Mouse (Mus musculus) limb, embryonic 14.5 days (tissue): ENCODE measurements around the gene Chrna5. TPM values are rescaled to one million over a fixed set of nuclear protein-coding genes. Genes with fewer than 3 reads are reported as not detected.

Source experiments
- ATAC-seq: fragments of 200-750 bp; cut with Nextera tagmentation; 2 replicates; pipeline ENCODE4 v1.8.0; 2017; ENCODE audit warnings: low read depth, moderate number of reproducible peaks, moderate TSS enrichment; ENCODE audit not compliant: low FRiP score
- DNase-seq: peaks from one replicate; pipeline ENCODE4 v3.0.0-alpha.2; 2015; ENCODE audit warnings: low spot score
- H3K27ac ChIP-seq: fragments of 300-500 bp; sonication (generic); replicated peaks from 2 replicates; pipeline ENCODE4 v1.5.1; 2014; ENCODE audit warnings: low read depth, mild to moderate bottlenecking, low read length, moderate library complexity, mixed read lengths
- H3K27me3 ChIP-seq: fragments of 300-500 bp; sonication (generic); 2 replicates; pipeline ENCODE4 v1.6.1; 2014; ENCODE audit warnings: low read length, mixed read lengths; ENCODE audit not compliant: control insufficient read depth, insufficient read depth
- H3K36me3 ChIP-seq: fragments of 300-500 bp; sonication (generic); 2 replicates; pipeline ENCODE4 v1.6.1; 2014; ENCODE audit warnings: mild to moderate bottlenecking, low read length, moderate library complexity, mixed read lengths; ENCODE audit not compliant: control insufficient read depth, insufficient read depth
- H3K4me1 ChIP-seq: fragments of 300-500 bp; sonication (generic); 2 replicates; pipeline ENCODE4 v1.6.1; 2014; ENCODE audit warnings: antibody characterized with exemption, low read length, mixed read lengths; ENCODE audit not compliant: control insufficient read depth, insufficient read depth
- H3K4me2 ChIP-seq: fragments of 300-500 bp; sonication (generic); replicated peaks from 2 replicates; pipeline ENCODE4 v1.6.1; 2014; ENCODE audit warnings: low read depth, mild to moderate bottlenecking, low read length, moderate library complexity; ENCODE audit not compliant: severe bottlenecking
- H3K4me3 ChIP-seq: fragments of 300-500 bp; sonication (generic); replicated peaks from 2 replicates; pipeline ENCODE4 v1.5.1; 2014; ENCODE audit warnings: low read length
- H3K9ac ChIP-seq: fragments of 300-500 bp; sonication (generic); 2 replicates; pipeline ENCODE4 v1.6.1; 2014; ENCODE audit warnings: mild to moderate bottlenecking, low read depth, low read length, moderate library complexity; ENCODE audit not compliant: severe bottlenecking
- H3K9me3 ChIP-seq: fragments of 300-500 bp; sonication (generic); 2 replicates; pipeline ENCODE4 v1.6.1; 2016; ENCODE audit warnings: low read length; ENCODE audit not compliant: control insufficient read depth
- POLR2A ChIP-seq: fragments of 200-500 bp; IDR thresholded peaks from 2 replicates; pipeline ENCODE4 v1.8.0; 2012; ENCODE audit warnings: inconsistent platforms, mild to moderate bottlenecking, moderate library complexity, borderline replicate concordance; ENCODE audit not compliant: insufficient read depth, insufficient read length; ENCODE audit errors: extremely low read depth
- WGBS: fragments of 180-500 bp; shearing (Covaris S2); extraction: QIAGEN DNeasy Blood & Tissue Kit; methylation state at CpG from one replicate; pipeline ENCODE4 v1.1.7; 2014; 5-methylcytosine and 5-hydroxymethylcytosine counted together
- polyA plus RNA-seq, 2 experiments: library from polyadenylated mRNA; depleted of rRNA in 1 of 2; stranded (reverse) in 1 of 2; unstranded in 1 of 2; fragments of >200 nt; fragmentation: Nextera tagmentation in 1 of 2; extraction: Ambion mirVana in 1 of 2; gene quantifications; 2 replicates each; pipeline versions ENCODE4 v1.2.1 to v1.2.3; 2012 to 2014

Gene Chrna5
- polyA plus RNA-seq, 2 experiments = 2.1 to 2.6 TPM

GRCm38 (mm10) chr9:54969972-54970637 lies 10.6 kb upstream of the Chrna5 start:
- no peak overlapping the region for H3K4me3 ChIP-seq
- H3K9ac ChIP-seq = no peak overlapping the region
- H3K36me3 ChIP-seq = no peaks in the 10 kb centered on the region
- H3K27me3 ChIP-seq = no peaks in the 10 kb centered on the region
- TF ChIP-seq POLR2A = no peak
- DNase-seq = no peak
- WGBS = 64% methylated on average over 8 of the region's 8 CpGs
- no peak overlapping the region for H3K27ac ChIP-seq
- H3K9me3 ChIP-seq = no peaks in the 10 kb centered on the region
- no peak for ATAC-seq
- no peaks in the 10 kb centered on the region for H3K4me1 ChIP-seq
- H3K4me2 ChIP-seq = no peak overlapping the region

GRCm38 (mm10) chr9:54981291-54982191 lies 861 bp downstream of the Chrna5 start:
- no peak for TF ChIP-seq POLR2A
- under 1% methylated on average over 60 of the region's 85 CpGs for WGBS
- DNase-seq (peak; percentile 46), ATAC-seq (peak; percentile 90)
- H3K9me3 ChIP-seq = no peaks in the 10 kb centered on the region
- H3K27me3 ChIP-seq = peaks cover 29% of the 10 kb centered on the region
- no peaks in the 10 kb centered on the region for H3K36me3 ChIP-seq
- H3K27ac ChIP-seq = no peak overlapping the region
- peak overlapping the region; percentile 58 for H3K4me3 ChIP-seq
- peak overlapping the region; percentile 93 for H3K4me2 ChIP-seq
- H3K4me1 ChIP-seq = no peaks in the 10 kb centered on the region; the same call in 1 of the 2 replicates
- H3K9ac ChIP-seq = peak overlapping the region; percentile 61

- DNase-seq = peak; percentile 21
- 3% methylated on average over 7 of the region's 7 CpGs for WGBS
- TF ChIP-seq POLR2A = no peak
- no peak overlapping the region for H3K27ac ChIP-seq
- H3K4me1 ChIP-seq = no peaks in the 10 kb centered on the region; the same call in 1 of the 2 replicates
- peak overlapping the region; percentile 58 for H3K4me3 ChIP-seq
- H3K9ac ChIP-seq = no peak overlapping the region
- no peak for ATAC-seq
- H3K4me2 ChIP-seq = peak overlapping the region; percentile 93
- peaks cover 29% of the 10 kb centered on the region for H3K27me3 ChIP-seq
- no peaks in the 10 kb centered on the region for H3K9me3 ChIP-seq
- no peaks in the 10 kb centered on the region for H3K36me3 ChIP-seq
Measured at GRCm38 (mm10) chr9:54982401-54982800, 1.7 kb downstream of the Chrna5 start.

GRCm38 (mm10) chr9:54990362-54990761 lies 9.7 kb downstream of the Chrna5 start:
- Histone ChIP-seq H3K4me2 (no peak overlapping the region), H3K36me3 (no peaks in the 10 kb centered on the region), H3K27ac (no peak overlapping the region), H3K9ac (no peak overlapping the region), H3K9me3 (no peaks in the 10 kb centered on the region), H3K4me3 (no peak overlapping the region), H3K4me1 (no peaks in the 10 kb centered on the region), H3K27me3 (no peaks in the 10 kb centered on the region)
- 72% methylated on average over 3 of the region's 3 CpGs for WGBS
- no peak for TF ChIP-seq POLR2A
- no peak for DNase-seq
- no peak for ATAC-seq

GRCm38 (mm10) chr9:54994381-54994780 lies 13.7 kb downstream of the Chrna5 start:
- Histone ChIP-seq H3K27me3 (no peaks in the 10 kb centered on the region), H3K9ac (no peak overlapping the region), H3K36me3 (no peaks in the 10 kb centered on the region), H3K4me3 (no peak overlapping the region), H3K27ac (no peak overlapping the region), H3K4me2 (no peak overlapping the region), H3K9me3 (no peaks in the 10 kb centered on the region), H3K4me1 (no peaks in the 10 kb centered on the region)
- TF ChIP-seq POLR2A = no peak
- DNase-seq (no peak), ATAC-seq (no peak)
- WGBS = 49% methylated on average over 3 of the region's 3 CpGs
